Mouse (Mus musculus): ENCODE data around the gene Gm28051. TPM values are rescaled to one million over a fixed set of nuclear protein-coding genes. Genes with fewer than 3 reads are reported as not detected.

The Gm28051 gene
- polyA plus RNA-seq, 1 experiment from 2014 or later, result not detected

- Histone ChIP-seq H3K9me3 (no peaks in the 10 kb centered on the region), H3K4me2 (peak overlapping the region; percentile 99), H3K36me3 (no peaks in the 10 kb centered on the region), H3K4me3 (peak overlapping the region; percentile 84), H3K27ac (no peak overlapping the region), H3K4me1 (peaks cover 24% of the 10 kb centered on the region), H3K27me3 (no peaks in the 10 kb centered on the region), H3K9ac (peak overlapping the region; percentile 62)
- no peak; the same call in 1 of the 2 replicates for ATAC-seq (ENCODE audit: borderline replicate concordance, extremely low read depth, low FRiP score, low TSS enrichment)
- WGBS, result 10% methylated on average over 17 of the region's 17 CpGs
Observed at GRCm38 (mm10) chr12:102703921-102704408, 53.6 kb downstream of the Gm28051 start.

- no peak overlapping the region for H3K27ac ChIP-seq
- ATAC-seq (ENCODE audit: borderline replicate concordance, extremely low read depth, low FRiP score, low TSS enrichment), result no peak
- H3K9ac ChIP-seq, result no peak overlapping the region
- H3K4me3 ChIP-seq, result peak overlapping the region; percentile 84
- peaks cover 24% of the 10 kb centered on the region for H3K4me1 ChIP-seq
- no peaks in the 10 kb centered on the region for H3K36me3 ChIP-seq
- H3K27me3 ChIP-seq, result no peaks in the 10 kb centered on the region
- peak overlapping the region; percentile 99 for H3K4me2 ChIP-seq
- no peaks in the 10 kb centered on the region for H3K9me3 ChIP-seq
- 48% methylated on average over 6 of the region's 6 CpGs for WGBS
Observed at GRCm38 (mm10) chr12:102703441-102703840, 54.1 kb downstream of the Gm28051 start.

DNA sequence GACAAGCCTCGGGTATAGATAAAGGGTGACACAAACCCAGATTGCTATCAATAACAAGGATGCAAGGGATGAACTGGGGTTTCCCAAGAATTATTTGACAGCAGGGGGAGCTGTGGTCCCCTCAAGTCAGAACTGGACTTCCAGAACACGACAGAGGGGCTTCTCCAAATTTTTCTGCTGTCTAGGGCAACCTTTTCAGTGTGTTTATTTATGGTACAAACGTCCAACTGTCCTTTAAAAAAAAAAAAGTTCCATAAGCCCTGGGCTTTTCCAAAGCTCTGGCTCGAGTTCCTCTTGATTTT is 54.5 kb downstream of the Gm28051 start:
- no peaks in the 10 kb centered on the region for H3K36me3 ChIP-seq
- ATAC-seq (ENCODE audit: borderline replicate concordance, extremely low read depth, low FRiP score, low TSS enrichment), result no peak
- H3K9ac ChIP-seq, result peak overlapping the region; percentile 15; the same call in 1 of the 2 replicates
- peak overlapping the region; percentile 99 for H3K4me2 ChIP-seq
- H3K4me1 ChIP-seq, result peaks cover 24% of the 10 kb centered on the region
- peak overlapping the region; percentile 84 for H3K4me3 ChIP-seq
- WGBS, result 7% methylated on average over 4 of the region's 4 CpGs
- H3K27me3 ChIP-seq, result no peaks in the 10 kb centered on the region
- no peak overlapping the region; the same call in 1 of the 2 replicates for H3K27ac ChIP-seq
- H3K9me3 ChIP-seq, result no peaks in the 10 kb centered on the region

DNA sequence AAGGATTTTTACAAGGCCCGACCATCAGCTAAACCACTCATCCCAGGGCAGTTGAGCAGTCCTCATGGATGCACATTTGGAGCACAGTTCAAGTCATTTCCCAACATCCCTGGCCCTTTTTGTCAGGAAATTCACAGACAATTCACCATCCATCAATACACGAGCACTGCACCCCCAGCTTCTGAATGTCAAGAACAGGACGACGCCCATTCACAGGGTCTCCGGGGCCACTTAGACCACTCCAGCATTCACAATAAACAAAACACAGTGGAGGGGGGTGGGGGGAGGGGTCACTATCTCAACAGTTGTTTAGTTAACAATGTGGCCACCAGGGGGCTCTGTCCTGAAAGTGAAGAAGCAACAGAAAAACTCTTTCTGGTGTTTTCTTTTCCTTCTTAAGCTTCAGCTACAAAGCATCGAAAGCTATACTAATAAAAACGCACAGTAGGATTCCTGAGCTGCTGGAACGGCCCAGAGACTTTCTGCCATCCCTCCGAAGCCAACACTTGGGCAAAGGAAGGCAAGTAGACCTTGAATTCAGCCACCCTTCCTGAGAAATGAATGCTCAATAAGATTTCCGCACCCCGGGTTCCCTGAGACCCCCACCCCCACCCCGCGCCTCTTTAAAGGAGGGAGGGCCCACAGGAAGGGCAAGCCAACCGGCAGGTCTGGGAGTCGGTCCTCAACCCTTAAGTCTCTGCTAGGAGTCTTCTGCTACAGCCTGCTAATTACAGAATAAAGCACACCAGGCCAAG is 55.0 kb downstream of the Gm28051 start:
- H3K4me2 ChIP-seq, result peak overlapping the region; percentile 99
- H3K27ac ChIP-seq, result peak overlapping the region; percentile 66; the same call in 1 of the 2 replicates
- WGBS, result 7% methylated on average over 15 of the region's 15 CpGs
- ATAC-seq (ENCODE audit: borderline replicate concordance, extremely low read depth, low FRiP score, low TSS enrichment), result no peak
- H3K4me3 ChIP-seq, result peak overlapping the region; percentile 84
- peaks cover 24% of the 10 kb centered on the region for H3K4me1 ChIP-seq
- no peaks in the 10 kb centered on the region for H3K9me3 ChIP-seq
- no peaks in the 10 kb centered on the region for H3K27me3 ChIP-seq
- H3K36me3 ChIP-seq, result no peaks in the 10 kb centered on the region
- H3K9ac ChIP-seq, result peak overlapping the region; percentile 15; the same call in 1 of the 2 replicates

DNA sequence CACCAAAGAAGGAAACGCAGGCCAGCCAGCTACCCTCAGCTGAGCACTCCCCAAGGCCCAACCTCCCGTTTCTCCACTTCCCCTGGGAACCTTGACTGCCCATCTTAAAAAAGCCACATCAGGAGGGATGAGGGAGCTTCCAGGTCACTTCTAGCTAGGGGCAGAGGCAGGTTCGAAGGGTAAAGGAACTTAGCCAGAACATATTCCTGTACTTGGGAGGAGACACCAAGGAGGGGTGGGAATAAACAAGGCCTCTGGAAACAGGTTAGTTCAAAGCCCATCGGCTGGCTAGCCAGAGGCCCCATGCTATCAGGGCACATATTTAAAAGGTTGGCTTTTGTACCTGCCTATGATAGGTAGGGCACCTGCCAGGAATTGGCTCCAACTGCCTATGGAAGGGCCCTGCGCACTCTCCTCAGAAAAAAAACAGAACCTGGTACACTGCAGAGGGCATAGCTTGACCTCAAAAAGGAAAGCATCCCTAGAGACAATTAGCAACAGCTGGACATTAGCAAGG is 55.8 kb downstream of the Gm28051 start:
- no peak overlapping the region for H3K9ac ChIP-seq
- H3K9me3 ChIP-seq, result no peaks in the 10 kb centered on the region
- H3K4me3 ChIP-seq, result no peak overlapping the region
- no peaks in the 10 kb centered on the region for H3K27me3 ChIP-seq
- WGBS, result 87% methylated on average over 5 of the region's 5 CpGs
- no peaks in the 10 kb centered on the region for H3K36me3 ChIP-seq
- no peak for ATAC-seq (ENCODE audit: borderline replicate concordance, extremely low read depth, low FRiP score, low TSS enrichment)
- no peak overlapping the region for H3K27ac ChIP-seq
- no peak overlapping the region for H3K4me2 ChIP-seq
- H3K4me1 ChIP-seq, result peaks cover 24% of the 10 kb centered on the region

GRCm38 (mm10) chr12:102700453-102700852 is 57.1 kb downstream of the Gm28051 start:
- ATAC-seq (ENCODE audit: borderline replicate concordance, extremely low read depth, low FRiP score, low TSS enrichment), result no peak
- Histone ChIP-seq H3K4me1 (peaks cover 20% of the 10 kb centered on the region), H3K27ac (no peak overlapping the region), H3K9me3 (no peaks in the 10 kb centered on the region), H3K4me2 (no peak overlapping the region), H3K9ac (no peak overlapping the region), H3K27me3 (no peaks in the 10 kb centered on the region), H3K4me3 (no peak overlapping the region), H3K36me3 (no peaks in the 10 kb centered on the region)
- WGBS, result 47% methylated on average over 12 of the region's 12 CpGs

DNA sequence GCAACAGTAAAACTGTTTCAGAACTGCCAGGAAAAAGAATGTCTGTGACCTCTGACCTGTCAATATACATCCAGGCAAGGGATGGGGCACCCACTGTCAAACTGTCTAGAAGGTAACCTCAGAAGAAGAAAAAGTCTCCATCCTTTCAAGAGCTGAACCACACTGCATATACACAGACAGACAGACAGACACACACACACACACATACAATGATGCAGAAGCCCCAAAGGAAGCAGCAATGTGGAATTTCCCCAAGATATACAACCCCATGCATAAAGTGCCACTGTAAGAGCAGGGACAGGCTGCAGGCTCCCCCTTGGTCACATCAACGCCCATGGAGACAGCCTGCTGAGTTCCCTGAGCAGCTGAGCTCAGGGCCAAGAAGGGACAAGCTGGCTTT is 58.4 kb downstream of the Gm28051 start:
- Histone ChIP-seq H3K9ac (no peak overlapping the region), H3K4me1 (peaks cover 16% of the 10 kb centered on the region)

GRCm38 (mm10) chr12:102698089-102698684 is 59.4 kb downstream of the Gm28051 start:
- ATAC-seq (ENCODE audit: borderline replicate concordance, extremely low read depth, low FRiP score, low TSS enrichment), result no peak
- Histone ChIP-seq H3K27me3 (no peaks in the 10 kb centered on the region), H3K27ac (no peak overlapping the region), H3K4me3 (no peak overlapping the region), H3K9me3 (no peaks in the 10 kb centered on the region), H3K9ac (no peak overlapping the region), H3K4me2 (no peak overlapping the region), H3K4me1 (peaks cover 7% of the 10 kb centered on the region), H3K36me3 (no peaks in the 10 kb centered on the region)
- 75% methylated on average over 1 of the region's 1 CpGs for WGBS

More for the DNA sequence above, 58.4 kb downstream of the Gm28051 start:
- ATAC-seq (ENCODE audit: borderline replicate concordance, extremely low read depth, low FRiP score, low TSS enrichment), result no peak
- no peak overlapping the region for H3K27ac ChIP-seq
- no peaks in the 10 kb centered on the region for H3K36me3 ChIP-seq
- 38% methylated on average over 1 of the region's 1 CpGs for WGBS
- H3K27me3 ChIP-seq, result no peaks in the 10 kb centered on the region
- H3K4me2 ChIP-seq, result no peak overlapping the region
- H3K9me3 ChIP-seq, result no peaks in the 10 kb centered on the region
- no peak overlapping the region for H3K4me3 ChIP-seq

DNA sequence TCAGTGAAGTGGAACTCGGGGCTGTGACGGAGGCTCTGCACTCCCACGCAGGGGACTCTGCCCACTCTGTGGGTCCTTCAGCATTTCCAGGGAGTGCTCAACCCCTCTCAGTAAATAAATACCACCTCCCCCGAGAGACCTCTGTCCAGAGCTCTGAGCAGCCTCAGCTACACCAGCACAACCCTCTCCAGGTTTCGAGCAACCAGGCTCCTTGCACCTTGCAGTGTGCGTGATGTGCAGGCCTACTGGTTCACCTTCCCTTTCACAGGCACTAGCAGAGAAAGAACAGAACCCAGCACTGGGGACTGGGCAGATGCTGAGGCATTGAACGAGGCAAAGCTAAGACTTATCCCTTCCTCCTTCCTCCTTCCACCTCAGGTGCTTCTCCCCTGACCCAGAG is 60.2 kb downstream of the Gm28051 start:
- H3K4me1 ChIP-seq, result no peaks in the 10 kb centered on the region
- no peak overlapping the region for H3K27ac ChIP-seq
- WGBS, result 60% methylated on average over 7 of the region's 7 CpGs

DNA sequence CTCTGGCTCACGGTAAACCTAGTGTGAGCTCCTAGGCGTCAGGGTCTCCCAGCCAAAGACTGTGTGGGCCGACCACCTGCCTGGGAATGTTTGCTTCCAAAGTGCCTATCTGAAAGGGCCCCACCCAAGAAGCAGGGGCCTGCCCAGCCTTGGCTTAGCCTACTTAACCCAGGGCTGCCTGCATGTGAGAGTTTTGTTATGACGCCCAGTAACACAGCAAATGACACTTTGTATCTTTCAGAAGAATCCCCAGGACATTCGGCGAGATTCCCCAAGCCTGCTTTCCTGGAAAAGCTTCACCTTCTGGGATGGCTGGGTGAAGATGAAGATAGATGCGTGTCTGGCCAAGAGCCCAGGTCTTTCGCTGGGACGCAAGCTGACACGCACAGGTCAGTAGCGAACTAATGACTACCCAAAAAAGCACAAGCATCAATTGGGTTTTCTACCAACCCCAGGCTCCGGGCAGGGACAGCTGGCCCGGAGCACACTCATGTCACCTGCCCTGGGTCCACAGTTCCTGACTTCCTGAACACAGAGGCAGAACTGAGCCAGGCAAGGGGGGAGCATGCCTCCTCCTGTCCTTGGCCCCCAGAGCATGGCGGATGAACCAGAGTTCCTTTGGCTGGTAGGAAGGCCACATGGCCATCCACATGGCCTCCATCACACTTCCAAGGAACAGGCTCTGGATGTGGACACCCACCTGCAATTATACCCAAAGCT is 60.8 kb downstream of the Gm28051 start:
- Histone ChIP-seq H3K27ac (no peak overlapping the region), H3K36me3 (no peaks in the 10 kb centered on the region), H3K27me3 (no peaks in the 10 kb centered on the region), H3K4me1 (no peaks in the 10 kb centered on the region), H3K4me2 (no peak overlapping the region), H3K9me3 (no peaks in the 10 kb centered on the region), H3K4me3 (no peak overlapping the region), H3K9ac (no peak overlapping the region)
- no peak for ATAC-seq (ENCODE audit: borderline replicate concordance, extremely low read depth, low FRiP score, low TSS enrichment)
- 64% methylated on average over 14 of the region's 14 CpGs for WGBS

More for the DNA sequence above, 60.2 kb downstream of the Gm28051 start:
- no peak overlapping the region for H3K9ac ChIP-seq
- no peak overlapping the region for H3K4me3 ChIP-seq
- no peaks in the 10 kb centered on the region for H3K36me3 ChIP-seq
- ATAC-seq (ENCODE audit: borderline replicate concordance, extremely low read depth, low FRiP score, low TSS enrichment), result no peak
- no peaks in the 10 kb centered on the region for H3K27me3 ChIP-seq
- H3K9me3 ChIP-seq, result no peaks in the 10 kb centered on the region
- no peak overlapping the region for H3K4me2 ChIP-seq

GRCm38 (mm10) chr12:102695369-102696239 is 62.0 kb downstream of the Gm28051 start:
- H3K4me1 ChIP-seq, result 0 out of 2 replicates have a peak, but pooled peaks cover 4% of the 10 kb centered on the region
- WGBS, result 65% methylated on average over 18 of the region's 18 CpGs
- no peak overlapping the region for H3K9ac ChIP-seq
- no peak overlapping the region for H3K4me2 ChIP-seq
- no peak overlapping the region for H3K27ac ChIP-seq
- no peak overlapping the region for H3K4me3 ChIP-seq
- ATAC-seq (ENCODE audit: borderline replicate concordance, extremely low read depth, low FRiP score, low TSS enrichment), result no peak
- H3K9me3 ChIP-seq, result no peaks in the 10 kb centered on the region
- H3K27me3 ChIP-seq, result no peaks in the 10 kb centered on the region
- H3K36me3 ChIP-seq, result no peaks in the 10 kb centered on the region

Measured in lung, embryonic 15.5 days (tissue).